Mouse (Mus musculus) thymus, postnatal 25 days (tissue): ENCODE measurements around the gene Cyp11a1.

Experiments
- DNase-seq: peaks from one replicate; pipeline ENCODE4 v3.0.0; 2022

Gene Cyp11a1

DNA sequence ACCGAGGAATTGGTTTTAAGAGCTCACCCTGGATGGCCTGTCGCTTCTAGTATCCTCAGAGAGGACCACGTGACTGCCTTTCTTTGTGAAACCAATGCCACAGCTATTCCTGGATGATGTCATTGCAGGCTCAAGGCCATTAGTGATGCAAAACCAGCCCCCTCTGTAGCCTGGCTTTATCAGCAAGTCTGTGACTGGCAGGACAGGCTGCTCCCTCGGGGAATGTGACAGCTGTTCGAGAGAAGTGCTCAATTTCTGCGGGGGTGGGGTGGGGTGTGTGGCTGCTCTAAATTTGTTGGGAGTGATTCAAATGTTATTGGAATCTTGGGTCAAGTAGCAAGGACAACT is 2.8 kb downstream of the Cyp11a1 start:
- no peak for DNase-seq

DNA sequence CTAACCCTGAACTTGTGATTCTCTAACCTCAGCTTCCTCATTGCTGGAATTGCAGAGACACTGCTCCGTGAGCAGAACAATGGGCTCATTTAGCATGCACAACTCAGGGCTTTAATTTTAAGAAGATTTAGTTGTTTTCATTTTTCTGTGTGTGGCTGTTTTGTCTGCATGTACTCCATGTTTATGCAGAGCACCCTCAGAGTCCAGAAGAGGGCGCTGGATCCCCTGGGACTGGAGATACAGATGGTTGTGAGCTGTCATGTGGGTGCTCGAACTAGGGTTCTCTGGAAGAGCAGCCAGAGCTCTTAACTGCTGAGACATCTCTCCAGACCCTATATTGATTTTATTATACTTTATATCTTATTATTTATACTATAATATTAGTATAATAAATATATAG is 3.4 kb downstream of the Cyp11a1 start:
- DNase-seq: no peak

DNA sequence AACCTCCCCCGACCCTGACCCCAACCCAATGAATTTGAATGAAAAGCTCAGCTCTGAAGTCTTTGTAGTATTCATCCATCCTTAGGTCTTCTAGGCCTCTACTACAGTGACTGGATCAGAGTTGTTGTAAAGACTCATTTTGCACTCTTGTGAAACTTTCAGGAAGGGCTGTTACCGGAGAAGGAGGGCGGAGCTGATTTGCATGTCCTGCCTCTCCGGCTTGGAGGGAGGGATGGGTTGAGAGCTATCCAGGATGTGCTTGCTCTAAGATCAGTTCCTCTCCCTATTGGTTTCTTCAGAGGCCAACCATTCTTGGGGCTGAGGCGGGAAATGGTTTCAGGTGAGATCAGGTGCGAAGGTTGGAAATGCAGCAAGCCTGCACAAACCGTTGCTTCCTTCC is 4.8 kb downstream of the Cyp11a1 start:
- no peak for DNase-seq

DNA sequence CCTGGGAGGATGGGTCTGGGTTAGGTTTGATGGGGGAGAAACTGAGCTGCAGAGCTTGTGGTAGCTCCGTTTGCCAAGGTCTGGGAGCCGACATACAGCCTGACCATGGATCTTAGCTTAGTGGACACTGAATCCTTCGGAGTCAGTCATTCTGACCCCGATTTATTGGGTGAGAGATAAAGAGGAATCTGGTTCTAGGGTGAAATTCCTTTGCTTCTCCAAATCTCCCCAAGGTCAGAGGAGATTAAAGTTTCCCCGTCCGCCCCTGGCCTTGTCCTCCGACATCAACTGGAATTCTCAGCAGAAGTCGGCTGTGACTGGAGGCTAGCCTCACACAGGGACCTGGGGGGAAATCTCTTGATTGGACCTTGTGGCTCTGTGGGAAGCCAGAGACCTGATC is 5.3 kb downstream of the Cyp11a1 start:
- no peak for DNase-seq

DNA sequence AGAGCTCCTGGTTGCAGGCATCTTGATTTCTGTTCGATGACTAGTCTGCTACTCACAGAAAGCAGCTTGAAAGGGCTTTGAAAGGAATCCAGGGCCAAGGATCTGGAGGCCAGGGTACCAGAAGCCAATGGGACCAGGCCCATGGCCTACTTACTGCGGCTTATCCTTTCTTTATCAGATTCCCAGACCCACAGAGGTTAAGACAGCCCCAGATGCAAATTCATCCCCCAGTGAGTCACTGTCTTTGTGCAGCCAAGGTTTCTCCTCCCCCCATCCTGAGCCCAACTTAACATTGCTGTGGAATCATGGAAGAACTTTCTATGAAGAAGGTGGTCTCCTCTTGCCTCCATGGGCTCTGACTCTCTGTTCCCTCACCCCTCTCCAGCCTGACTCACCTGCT is 6.3 kb downstream of the Cyp11a1 start:
- DNase-seq: no peak

DNA sequence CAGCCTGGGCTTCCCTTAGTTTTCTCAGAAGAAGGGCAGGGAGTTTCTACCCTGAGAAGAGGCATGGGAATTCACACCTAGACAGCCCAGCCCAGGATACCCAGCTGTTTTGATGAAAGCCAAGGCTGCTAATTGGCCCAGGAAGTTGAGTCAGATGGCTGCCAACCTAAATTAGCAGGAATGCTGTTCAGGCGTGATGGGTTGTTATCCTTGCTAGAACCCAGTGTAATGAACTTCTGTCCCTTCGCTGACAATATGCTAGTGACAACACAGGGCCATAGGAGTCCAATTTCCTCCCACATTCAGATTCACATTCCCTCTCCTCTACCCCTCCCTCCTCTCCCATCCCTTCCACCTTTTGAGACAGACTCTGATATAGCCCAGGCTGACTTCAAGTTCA is 6.7 kb downstream of the Cyp11a1 start:
- no peak for DNase-seq

DNA sequence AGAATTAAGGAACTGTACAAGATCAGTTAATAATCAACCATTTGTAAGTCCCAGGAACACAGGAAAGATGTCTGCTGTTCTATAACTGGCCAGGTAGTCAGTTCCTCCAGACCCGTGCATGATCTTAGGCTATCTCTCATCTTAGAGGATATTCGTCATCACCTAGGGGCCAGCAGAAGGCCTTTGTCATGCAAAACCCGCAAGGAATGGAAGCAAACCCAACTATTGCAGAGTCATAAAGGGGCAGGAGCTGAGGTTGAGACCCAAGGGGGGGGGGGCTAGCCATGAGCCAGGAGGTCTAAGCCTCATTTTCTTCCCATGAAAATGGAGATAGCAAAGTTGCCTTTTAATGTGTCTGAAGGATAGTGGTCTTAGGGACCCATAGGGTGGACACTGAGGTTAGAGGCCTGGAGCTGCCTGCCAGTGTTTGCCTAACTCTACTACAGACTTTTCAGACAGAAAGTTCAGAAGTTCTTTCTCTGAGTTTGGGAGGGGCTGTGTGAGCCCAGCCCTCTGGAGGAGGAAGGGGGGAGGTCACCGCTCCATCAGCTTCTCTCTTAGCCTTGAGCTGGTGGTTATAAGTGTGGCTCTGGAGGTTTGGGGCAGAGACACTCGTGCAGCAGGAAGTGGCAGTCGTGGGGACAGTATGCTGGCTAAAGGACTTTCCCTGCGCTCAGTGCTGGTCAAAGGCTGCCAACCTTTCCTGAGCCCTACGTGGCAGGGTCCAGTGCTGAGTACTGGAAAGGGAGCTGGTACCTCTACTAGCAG is 8.4 kb downstream of the Cyp11a1 start:
- DNase-seq: no peak

DNA sequence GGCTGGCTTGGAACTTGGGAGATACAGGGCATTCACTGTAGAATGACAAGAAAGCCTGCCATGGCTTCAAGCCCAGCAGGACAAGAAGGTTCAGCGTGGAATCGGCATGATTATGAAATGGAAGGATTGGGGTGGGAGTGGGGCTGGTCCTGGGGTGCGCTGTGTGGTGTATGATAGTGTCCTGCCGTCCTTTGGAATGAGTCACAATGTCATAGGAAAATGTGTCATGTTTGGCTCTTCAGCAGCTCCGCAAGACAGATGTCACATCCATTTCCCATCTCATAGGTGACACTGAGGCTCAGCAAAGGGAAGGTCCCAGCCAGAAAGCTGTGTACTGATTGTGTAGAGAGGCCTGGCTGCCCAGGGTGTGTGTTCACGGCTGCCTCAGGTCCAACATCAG is 9.6 kb downstream of the Cyp11a1 start:
- no peak for DNase-seq

DNA sequence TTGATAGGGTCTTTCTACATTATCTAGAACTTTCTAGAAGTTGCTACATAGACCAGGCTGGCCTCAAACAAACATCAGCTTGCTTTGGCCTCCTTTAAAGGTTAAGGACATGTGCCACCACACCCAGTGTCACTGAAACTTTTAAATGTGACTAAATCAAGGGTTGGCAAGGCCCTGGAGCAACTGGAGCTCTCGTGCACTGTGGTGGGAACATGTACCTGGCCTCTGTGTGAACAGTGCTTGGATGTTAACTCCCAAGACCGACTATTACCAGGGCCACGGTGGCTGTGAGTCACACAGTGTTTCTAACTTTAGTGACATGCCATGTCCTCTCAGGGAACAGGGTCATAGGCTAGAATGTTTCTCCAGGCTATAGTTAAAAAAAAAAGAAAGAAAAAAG is 10.8 kb downstream of the Cyp11a1 start:
- no peak for DNase-seq

DNA sequence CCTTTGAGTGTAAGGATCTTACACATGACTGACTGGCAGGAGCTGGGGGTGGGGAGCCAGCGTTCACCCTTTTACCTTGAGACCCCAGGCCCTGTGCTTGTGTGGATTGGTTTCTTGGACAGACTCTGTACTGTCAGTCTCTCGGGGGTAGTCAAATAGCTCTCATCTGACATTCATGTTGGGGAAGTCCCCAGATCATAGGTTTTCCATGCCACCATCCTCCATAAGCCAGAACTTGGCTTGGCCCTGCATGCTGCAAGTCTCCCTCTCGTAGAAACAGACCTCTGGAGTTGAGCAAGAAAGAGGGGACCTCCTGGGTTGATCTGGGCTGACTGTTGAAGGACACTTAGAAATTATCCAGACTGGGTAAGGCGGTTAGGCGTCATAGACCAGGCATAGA is 12.2 kb downstream of the Cyp11a1 start:
- DNase-seq: no peak

DNA sequence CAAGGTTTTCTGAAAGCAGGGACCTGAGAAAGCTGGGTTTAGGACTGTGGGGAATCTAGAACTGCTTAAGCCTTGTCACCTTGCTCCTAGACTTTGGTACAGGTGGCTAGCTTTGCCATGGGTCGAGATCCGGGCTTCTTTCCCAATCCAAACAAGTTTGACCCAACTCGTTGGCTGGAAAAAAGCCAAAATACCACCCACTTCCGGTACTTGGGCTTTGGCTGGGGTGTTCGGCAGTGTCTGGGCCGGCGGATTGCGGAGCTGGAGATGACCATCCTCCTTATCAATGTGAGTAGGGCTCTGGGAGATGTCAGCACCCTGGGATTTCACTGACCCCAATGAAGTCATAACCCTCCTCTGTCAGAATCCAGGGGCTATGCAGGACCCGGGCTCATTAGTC is 19.8 kb downstream of the Cyp11a1 start:
- DNase-seq: no peak

DNA sequence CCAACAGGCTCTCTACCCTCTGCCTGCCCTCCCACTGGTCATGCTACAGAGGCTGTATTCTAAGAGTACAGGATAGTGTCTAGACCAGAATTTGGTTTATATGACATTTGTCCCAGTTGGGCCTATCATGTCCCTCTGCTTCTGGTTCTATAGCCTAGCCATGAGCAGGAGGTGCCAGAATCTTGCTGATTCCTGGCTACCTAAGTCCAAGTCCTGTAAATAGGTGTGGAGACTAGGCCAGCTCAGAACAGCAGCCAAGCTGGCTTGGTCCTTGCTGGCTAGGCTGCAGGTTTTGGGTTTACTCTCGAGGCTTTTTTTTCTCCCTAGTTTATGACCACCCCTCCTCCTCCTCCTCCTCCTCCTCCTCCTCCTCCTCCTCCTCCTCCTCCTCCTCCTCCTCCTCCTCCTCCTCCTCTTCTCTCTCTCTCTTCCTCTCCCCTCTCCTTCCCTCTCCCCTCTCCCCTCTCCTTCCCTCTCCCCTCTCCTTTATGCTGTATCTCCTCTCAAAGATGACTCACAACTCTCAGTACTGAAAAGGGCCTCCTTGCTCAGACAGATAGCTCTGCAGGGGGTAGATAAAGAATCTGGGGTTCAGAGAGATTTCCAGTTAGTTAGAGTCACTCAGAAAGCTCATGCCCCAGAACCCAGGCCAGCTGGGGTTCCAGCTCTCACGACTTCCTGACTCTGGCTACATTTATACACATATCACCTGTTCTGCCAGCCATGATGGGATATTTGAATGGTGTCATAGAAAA is 21.4 kb downstream of the Cyp11a1 start:
- DNase-seq: no peak

DNA sequence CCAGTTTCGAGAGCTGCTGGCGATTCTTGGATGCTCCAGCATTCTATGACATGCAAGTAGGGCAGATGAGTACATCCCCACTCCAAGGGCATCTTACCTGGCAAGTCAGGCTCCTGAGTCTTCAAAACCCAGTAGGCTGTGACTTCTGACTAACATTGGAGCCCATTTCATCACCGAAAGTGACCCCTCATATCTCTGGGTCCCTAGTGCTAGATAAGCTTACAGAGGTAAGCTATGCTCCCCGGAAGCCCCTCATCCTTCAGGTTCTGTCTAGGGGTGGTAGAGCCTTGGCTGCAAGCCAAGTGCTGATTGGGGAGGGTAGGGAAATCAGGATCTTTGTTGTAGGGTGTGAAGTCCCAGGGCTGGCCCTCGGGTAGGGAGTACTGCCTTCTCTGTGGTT is 22.6 kb downstream of the Cyp11a1 start:
- DNase-seq: no peak

DNA sequence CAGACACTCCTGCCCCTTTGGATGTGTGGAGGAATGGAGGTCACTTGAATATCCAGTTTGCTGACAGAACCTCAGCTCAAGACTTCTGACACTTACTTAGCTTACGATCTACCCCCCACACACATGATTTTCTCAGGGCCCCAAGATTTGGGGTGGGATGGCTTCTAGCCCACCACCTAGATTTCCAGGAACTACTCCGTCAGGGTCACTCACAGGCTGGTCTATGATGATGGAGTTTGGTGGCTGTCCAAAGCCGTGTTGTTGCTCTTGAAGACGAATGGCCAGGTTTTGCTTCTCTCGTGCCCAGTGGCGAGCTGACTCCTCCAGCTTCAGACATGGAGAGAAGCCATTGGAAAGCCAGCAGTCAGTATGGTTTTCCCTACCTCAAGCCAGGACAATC is 23.4 kb downstream of the Cyp11a1 start:
- no peak for DNase-seq

DNA sequence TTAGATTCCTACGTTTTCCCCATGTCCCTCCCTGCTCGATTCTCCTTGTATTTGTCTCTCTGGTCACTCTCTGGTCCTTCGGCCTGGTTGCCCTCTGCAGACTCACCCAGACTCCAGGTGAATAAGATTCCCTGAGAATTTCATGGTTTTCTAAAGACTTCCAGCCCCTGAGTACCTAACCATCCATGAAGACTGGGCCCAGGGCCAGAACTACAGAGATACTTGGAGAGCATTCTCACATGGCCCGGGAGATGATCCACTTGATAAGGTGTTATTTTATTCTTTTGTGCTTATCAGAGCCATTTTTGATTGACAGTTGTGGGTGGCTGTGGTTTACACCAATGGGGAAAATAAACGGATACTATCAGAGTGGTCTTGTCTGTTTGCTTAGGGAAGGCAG is 25.7 kb downstream of the Cyp11a1 start:
- DNase-seq: no peak

DNA sequence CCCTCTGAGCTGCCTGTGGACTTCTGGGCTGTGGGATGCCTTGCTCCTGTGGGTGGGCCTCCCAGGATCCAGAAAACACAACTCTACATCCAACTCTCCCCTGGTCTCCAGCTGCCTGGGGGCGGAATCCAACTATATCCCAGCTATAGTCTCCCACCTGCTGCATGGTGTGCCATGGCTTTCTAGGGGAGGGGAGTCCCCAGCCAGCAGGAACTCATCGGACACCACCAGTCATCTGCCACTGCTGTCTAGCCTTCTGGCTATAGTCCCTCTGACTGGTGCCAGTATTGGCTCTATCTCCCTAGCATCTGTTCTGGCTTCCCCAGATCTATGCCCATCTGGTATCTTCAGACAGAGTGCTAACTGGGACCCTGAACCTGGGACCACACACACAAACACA is 29.3 kb downstream of the Cyp11a1 start:
- DNase-seq: no peak

DNA sequence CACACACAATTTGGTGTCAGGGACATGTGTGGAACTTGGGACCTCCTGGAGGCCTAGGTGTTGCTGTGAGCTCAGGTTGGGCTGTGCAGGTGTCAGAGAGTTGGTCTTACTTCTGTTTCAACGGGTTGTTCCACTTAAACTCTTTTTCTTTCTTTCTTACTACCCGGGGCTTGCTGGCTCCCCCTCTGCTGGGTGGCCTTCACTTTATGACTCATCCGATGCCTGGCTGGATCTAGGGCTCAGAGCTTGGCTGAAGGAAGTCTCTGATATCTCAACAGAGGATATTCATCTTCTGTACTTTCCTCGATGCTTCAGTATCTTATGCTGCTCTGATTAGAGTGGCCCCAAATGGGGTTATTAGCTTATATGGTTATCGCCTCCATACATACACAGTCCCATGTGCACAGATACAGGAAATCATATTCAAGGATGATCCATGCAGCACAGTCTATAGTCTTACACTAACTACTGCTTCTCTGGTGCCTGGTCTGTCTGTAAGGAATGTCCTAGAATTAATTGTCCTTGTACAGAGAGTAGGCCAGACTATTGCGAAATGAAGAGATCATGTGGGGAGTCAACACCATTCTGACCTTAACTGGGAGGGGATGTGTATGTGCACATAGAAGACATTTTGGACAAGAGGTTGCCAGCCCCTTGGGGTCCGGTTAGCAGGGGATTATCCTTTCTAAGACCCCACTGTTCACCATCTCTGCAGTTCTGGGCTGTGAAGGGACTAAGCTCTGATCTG is 29.9 kb downstream of the Cyp11a1 start:
- DNase-seq: no peak

DNA sequence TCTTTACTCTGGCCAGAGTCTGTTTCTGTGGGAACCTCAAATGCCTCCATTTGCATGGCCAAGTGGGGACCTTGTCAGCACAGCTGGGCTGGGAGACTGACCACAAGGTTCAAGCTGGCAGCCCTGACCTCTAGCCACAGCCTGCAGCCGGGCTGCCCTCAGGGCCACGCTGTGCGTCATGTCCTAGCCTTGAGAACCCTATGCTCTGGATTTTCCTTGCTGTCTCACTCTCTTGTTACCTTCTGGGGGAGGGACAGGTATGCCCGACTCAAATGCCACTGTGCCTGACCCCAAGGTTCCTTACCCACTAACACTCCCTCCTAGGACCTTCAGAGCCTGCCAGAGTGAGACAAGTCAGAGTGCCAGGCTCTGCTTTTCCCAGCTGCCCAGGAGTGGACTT is 30.8 kb downstream of the Cyp11a1 start:
- no peak for DNase-seq

DNA sequence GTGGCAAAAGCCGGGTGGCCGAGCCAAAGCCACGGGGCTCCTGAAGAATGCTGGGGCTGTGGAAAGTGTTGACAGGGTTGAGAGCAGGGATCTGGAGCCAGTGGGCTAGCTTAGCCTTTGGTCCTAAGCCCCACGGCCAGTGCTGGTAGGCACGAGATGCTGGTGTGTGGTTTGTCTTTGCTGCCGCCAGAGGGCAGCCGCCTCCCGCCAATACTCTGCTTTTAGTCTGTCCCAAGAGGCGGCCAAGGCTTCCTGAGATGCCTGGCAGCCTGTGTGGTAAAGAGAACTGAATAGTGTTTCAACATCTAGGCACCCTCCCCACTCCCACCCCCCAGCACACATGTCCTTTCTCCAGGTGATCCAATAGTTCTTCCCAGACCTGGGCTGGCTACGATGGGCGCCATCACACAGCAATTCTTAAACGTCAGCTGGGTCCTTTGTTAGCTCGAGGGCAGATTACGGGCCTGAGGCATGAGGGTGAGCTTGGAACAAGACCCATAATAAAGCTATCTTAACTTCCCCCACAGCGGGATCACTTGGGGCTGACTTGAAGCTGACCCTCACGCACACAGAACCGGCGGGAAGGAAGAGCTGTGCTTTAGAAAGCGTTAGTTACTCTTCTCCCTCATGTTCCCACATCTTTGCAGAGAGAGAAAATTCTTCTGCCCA is 32.4 kb downstream of the Cyp11a1 start:
- peak; percentile 64 for DNase-seq

DNA sequence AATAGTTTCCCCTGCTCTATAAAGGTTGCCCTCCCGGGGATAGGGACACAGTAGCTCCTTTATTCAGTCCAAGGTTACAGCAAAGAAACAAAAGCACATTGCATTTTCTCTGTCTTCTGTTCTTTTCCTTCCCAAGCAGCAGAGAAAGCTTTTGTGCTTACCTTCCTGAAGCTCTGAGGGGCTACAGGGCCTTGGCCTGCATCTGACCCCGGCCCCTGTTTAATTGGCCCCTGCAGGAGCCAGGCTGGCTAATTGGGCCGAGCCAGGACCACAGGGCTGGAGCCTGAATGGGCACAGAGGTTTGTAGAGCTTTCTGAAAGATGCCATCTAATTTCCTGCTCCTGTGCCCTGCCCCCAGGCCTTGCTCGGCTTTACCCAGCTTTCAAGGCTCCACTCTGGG is 34.8 kb downstream of the Cyp11a1 start:
- DNase-seq: no peak

DNA sequence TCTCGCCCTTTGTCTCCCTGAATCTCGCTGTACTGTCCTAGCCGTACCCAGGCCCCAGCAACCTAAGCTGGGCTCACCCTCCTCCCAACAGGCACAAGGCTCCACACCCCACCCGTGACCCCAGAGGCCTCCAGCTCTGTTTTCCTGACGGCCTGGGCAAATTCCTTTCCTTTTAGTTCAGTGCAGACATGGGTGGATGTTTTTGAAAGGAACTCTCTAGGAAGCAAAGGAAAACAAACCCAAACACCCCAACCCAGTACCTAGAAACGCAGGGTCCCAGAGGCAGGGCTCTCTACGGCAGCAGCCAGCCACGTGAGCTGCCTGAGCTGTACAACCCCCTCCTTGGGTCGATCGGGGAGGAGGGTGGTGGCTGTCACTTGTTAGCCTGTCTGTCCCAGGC is 36.2 kb downstream of the Cyp11a1 start:
- DNase-seq: no peak

DNA sequence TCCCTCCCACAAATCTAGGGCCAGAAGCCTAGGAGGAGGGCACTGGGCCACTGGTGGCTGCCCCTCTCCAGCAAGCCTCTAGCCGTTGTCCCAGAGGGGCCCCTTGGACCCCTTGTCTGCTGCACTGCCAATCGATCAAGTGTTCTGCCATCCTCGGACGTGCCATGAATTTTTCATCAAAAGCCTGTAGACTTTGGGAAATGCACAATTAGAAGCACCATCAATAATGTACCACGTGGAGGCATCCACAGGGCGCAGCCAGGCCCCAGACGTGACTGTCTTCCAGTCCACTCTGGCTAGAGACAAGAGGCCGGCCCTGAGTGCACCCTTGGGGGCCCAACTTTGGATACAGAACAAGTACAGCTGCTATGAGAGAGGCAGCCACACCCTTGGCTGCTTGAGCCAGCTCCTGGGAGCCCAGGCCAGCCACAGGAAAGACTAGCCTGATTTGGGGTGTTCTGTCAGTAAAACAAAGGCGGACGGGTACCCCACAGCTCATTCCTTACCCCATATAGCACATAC is 37.3 kb downstream of the Cyp11a1 start:
- DNase-seq: no peak

DNA sequence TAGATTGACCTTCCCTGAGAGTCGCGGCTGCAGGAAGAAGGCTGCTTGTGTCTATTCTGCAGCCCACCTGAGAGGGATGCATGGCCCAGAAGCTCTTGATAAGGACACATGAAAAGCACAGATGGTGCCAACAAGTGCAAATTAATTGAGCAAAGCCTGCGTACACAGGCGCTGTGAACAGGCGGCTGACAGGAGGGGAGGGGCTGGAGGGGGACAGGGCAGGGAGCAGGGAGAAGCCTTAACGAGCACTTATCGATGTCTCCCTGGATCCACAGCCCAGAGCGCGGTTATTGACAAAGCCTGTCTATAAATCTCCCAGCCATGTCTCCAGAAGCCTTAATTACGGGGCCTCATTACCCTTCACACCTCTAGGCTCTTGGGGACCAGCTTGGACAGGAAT is 38.6 kb downstream of the Cyp11a1 start:
- DNase-seq: no peak
